Mouse (Mus musculus) mesoderm, embryonic 11.5 days (tissue): ENCODE measurements around the gene Pxmp2.

ENCODE experiments used
- DNase-seq: peaks from one replicate; pipeline ENCODE4 v3.0.0-alpha.2; 2012; ENCODE audit warnings: low read depth, low spot score

Gene Pxmp2

DNA sequence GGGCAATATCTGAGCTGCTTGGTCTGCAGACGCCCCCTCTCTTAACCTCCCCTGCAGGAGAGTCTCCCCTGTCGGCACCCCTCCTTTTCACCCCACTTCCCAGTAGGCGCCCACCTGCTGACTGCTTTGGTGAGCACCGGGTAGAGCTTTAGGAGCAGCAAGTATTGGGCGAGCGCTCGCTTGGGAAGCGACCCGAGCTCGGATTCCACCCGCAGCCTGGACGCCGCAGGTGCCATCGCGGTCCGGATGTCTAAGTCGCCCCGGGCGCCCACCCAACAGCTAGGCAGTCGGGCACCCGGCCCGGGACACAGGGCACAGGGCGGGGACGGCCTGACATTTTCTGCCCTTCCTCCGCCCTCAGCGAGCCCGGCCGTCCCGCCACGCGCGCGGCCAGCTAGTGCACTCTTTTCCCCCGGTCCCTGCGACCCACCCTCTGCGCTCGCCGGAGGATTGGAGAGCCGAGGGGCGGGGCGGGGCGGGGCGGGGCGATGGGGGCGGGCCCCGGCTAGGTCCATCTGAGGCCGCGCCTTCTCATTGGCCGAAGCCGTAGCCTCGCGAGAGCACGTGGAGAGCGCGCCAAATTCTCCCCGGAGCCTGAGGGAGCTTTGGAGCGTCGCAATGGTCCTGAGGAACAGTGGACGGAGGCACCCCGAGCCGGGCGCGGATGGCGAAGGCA is at the start of gene Pxmp2, which contains the start of gene Pole:
TSS of gene Pxmp2 (minus strand) at position 417 of the 676 bp plus-strand sequence.
TSS of gene Pole (plus strand) at position 537 of the 676 bp plus-strand sequence.
- peak; percentile 95 for DNase-seq

DNA sequence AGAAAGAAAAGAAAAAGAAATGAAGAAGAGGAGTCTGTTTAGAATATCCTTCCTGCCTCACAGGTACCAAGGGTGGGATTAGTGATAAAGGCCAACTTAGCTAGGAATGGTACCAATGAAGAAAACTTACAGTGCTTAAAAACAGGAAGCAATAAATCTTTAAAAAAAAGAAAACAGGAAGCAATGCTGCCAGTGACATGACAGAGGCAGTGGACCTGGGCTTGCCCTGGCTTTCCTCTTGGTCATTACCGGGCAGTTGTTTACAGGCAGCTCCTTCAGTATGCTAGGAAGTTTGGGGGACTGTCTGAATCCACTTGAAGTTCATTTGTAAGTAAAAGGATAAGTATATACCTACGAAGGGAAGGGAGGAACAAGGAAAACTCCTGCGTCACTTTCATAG is 44.5 kb upstream of the Pxmp2 start:
- DNase-seq: no peak

- no peak for DNase-seq
These were observed 27.1 kb upstream of the Pxmp2 start for GRCm38 (mm10) chr5:110313127-110313526.

GRCm38 (mm10) chr5:110308861-110309260 is 22.9 kb upstream of the Pxmp2 start:
- no peak for DNase-seq

GRCm38 (mm10) chr5:110300591-110300990 is 14.6 kb upstream of the Pxmp2 start:
- no peak for DNase-seq

GRCm38 (mm10) chr5:110296637-110297036 is 10.7 kb upstream of the Pxmp2 start:
- DNase-seq: no peak

DNA sequence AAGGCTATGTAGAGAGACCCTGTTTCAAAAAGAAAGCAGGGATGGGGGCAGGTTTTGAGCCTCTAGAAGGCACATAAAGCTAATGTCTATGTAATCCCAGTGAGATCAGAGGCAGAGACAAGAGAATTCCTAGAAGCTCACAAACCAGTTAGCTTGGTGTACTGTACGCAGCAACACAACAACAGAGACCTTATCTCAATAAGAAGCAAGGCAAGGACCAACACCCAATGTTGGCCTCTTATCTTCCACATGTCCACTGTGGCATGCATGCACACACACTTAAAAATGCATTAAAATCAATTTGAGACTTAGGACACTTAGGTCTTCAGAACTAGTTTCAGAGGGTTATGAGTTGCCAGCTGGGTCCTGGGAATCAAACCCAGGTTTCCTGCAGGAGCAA is 5.7 kb upstream of the Pxmp2 start:
- DNase-seq: no peak

DNA sequence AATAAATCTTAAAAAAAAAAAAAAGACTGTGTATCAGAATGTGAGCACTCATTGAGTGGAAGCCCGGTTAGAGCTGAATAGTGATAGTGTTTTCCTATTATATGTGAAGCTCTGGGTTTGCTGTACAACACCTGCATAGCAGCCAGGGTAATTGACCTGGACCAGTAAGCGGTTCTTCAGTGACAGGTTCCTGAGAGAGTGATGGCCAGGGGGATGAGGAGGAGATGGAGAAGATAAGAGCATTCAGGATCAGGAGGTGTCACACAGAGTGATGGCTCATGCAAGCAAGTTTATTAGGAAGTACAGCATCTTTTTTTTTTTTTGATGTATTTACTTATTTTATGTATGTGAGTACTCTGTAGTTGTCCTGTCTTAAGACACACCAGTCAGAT is 1.1 kb upstream of the Pxmp2 start:
- DNase-seq: peak; percentile 0

- no peak for DNase-seq
These were observed 579 bp upstream of the Pxmp2 start for GRCm38 (mm10) chr5:110286446-110287083.

GRCm38 (mm10) chr5:110285156-110285555 is 830 bp downstream of the Pxmp2 start:
- DNase-seq: peak; percentile 4

DNA sequence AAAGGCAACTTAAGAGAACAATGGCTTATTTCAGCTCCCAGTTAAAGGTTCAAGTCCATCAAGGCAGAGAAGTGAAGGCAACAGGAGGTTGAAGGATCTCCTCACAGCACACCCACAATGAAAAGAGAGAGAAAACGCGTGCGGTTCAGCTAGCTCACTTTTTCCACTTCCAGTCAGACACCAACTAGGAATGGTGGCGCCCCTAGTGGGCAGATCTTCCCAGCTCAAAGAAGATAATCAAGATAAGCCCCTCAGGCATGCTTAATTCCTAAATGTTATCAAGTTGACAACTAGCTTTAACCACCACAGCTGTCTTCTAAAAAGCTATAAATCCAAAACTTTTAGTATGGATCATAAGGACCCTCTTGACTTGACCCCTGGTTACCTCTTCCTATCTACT is 1.4 kb downstream of the Pxmp2 start:
- peak; percentile 58 for DNase-seq

DNA sequence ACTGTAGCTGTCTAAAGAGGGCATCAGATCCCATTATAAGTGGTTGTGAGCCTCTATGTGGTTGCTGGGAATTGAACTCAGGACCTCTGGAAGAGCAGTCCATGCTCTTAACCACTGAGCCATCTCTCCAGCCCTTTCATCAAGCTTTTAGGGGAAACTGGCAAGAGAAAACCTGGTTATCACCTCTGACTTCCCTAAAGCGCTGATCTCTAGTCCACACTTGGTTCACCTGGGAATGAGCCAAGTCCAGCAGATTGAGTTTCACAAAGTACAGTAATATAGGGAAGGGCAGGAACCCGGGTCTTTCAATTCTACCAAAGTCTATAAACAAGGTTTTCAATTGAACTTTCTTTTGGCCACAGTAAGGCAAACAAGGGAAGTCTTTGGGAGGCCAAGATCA is 4.0 kb downstream of the Pxmp2 start:
- DNase-seq: no peak

GRCm38 (mm10) chr5:110276910-110277309 is 9.1 kb downstream of the Pxmp2 start:
- no peak for DNase-seq

GRCm38 (mm10) chr5:110276391-110276790 is 9.6 kb downstream of the Pxmp2 start:
- DNase-seq: no peak

DNA sequence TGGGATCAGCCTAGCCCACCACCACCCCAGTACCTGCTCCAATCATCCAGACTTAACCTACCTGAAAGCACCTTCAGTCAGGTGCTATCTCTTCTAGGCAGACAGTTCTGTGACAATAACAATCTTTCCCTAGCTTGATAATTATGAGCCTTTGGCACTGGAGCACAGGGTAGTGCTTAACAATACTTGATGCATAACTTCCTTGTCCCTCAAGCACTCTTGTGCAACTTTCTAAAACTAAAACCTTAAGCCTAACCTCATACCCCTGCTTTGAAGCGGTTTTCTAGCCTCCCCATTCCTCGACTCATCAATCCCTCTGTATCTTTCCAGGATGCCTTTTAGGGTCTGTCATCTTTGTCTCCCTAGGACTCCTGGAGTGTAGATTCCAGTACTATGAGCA is 11.1 kb downstream of the Pxmp2 start:
- no peak for DNase-seq

DNA sequence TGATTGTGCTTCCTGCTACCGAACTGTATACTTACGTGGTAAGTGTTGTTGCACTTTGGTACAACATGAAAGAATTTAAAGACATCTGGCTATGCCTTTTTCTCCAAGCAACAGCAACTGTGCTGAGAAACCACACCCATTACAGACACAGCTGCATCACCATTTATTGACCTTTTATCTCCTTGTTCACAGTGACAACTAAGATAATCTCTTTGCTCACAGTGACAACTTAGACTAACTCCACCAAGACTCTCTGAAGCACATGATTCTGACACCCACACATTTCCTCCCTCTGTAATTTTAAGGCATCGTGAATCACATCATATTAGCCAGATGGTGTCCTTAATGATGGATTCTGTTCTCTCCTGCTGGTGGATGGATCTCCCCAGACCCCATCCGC is 11.8 kb downstream of the Pxmp2 start:
- DNase-seq: no peak

- DNase-seq: no peak
These were observed 15.7 kb downstream of the Pxmp2 start for GRCm38 (mm10) chr5:110270242-110270641.

DNA sequence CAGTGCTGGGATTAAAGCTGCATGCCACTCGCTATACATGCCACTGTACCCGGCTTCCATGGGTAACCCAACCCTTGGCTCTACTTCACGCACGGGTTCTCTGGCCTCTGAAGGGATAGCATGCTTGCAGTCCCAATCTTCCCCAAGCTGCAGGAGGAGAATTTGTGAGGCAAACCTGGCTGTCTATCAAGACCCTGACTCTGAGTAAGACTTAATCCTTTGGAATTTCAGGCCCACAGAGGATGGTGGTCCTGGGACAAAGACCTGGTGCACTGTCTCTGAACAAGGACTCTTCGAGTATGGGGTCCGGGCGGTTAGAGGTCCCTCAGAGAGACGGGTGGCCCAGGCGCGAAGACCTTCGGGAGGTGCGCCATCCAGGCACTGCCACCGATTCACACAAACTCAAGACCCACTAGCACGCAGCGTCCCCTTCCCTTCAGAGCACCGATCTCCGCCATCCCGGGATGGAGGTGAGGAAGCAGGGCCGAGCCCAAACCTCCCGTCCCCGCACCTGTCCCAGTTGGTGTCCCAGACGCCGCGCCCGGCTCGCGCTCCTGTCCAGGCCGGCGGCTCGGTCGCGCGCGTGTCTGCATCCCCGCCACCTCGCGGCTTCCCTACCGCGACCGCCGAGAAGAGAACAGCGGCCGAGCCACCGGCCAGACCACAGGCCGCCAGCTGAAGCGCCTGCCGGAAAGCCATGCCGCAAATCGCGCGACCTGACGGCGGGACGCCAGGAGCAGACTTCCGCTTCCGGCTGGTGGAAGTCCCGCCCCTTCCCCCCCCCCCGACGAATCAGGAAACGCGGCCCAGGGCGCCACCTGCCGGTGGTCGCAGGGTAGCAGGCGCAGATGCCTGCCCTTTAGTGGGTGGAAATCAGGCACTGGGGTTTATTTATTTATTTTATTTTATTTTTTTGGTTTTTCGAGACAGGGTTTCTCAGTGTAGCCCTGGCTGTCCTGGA is 16.6 kb downstream of the Pxmp2 start, which contains the start of gene Pgam5:
TSS of gene Pgam5 (minus strand) at position 773 of the 961 bp plus-strand sequence.
- peak; percentile 95 for DNase-seq

- DNase-seq: no peak
These were observed 19.0 kb downstream of the Pxmp2 start for GRCm38 (mm10) chr5:110266941-110267340.

GRCm38 (mm10) chr5:110244091-110244490 is 41.9 kb downstream of the Pxmp2 start:
- no peak for DNase-seq

GRCm38 (mm10) chr5:110232346-110232745 is 53.6 kb downstream of the Pxmp2 start:
- DNase-seq: no peak

DNA sequence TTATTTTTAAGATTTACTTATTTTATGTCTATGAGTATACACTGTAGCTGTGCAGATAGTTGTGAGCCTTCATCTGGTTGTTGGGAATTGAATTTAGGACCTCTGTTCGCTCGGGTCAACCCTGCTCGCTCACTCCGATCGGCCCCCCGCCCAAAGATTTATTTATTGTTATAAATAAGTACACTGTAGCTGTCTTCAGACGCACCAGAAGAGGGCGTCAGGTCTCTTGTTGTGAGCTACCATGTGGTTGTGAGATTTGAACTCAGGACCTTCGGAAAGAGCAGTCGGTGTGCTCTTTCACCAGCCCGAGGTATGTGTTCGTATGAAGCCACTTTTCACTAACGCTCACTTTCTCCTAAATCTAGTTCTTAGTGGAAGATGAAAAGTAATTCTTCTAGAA is 54.3 kb downstream of the Pxmp2 start:
- DNase-seq: peak; percentile 7
